Mouse (Mus musculus): ENCODE data around the gene Adamtsl1.

DNA sequence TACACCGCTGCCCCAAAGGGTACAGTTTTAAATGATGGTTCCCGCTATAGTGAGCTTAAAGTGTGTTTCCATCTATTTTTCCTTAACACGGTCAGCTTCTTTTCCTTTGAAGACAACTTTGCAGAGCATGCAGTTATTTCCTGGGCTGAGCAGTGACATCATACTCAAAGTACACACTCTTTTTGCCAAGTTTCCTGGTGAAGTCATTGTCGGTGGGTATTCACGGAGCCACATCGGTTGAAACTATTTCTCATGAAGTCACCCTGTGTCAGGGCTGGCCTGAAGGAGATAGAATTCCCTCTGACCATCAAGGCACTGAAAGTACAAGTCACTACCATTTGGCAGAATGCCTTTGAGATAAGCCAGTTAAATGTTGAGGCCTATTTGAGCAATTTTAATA, 45.8 kb downstream of the Adamtsl1 start:
- no peak for TF ChIP-seq POLR2A (IDR thresholded peaks at IDR 0.05; ENCODE audit: control insufficient read depth, extremely low read depth, insufficient read depth, low read length, poor library complexity)
- TF ChIP-seq CTCF (IDR thresholded peaks at IDR 0.05; ENCODE audit: borderline replicate concordance, control insufficient read depth, extremely low read depth, insufficient read depth, low read length, poor library complexity): no peak

Data from thymus, adult 2 months (tissue).